In the genomic region with DNA sequence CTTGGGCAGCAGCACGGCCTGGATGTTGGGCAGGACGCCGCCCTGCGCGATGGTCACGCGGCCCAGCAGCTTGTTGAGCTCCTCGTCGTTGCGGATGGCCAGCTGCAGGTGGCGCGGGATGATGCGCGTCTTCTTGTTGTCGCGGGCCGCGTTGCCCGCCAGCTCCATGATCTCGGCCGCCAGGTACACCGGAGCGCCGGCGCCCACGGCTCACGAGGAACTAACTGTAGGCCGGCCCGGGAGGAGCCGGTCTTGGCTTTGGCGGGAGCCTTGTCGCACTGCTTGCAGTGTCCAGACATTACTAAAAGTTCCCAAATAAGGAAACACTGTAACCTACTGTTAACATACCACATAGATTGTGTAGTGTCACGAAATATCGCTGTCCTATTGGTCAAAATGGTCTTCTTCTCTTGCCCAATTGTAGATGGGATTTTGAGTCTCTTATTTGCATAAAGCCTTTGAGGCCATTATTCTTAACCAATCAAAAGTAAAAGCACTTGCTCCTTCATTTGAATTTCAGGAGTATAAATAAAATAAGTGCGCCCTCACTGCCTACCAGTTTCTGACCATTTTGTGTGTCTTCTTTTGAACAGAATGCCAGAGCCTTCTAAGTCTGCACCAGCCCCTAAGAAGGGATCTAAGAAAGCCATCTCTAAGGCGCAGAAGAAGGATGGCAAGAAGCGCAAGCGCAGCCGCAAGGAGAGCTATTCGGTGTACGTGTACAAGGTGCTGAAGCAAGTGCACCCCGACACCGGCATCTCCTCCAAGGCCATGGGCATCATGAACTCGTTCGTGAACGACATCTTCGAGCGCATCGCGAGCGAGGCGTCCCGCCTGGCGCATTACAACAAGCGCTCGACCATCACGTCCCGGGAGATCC, we compare ENCODE assay signal across 8 mouse cellular contexts. TPM values are rescaled to one million over a fixed set of nuclear protein-coding genes. Genes with fewer than 3 reads are reported as not detected.
DNase-seq lines count a peak whose midpoint lies in the region; ATAC-seq and TF ChIP-seq lines count a peak whose summit lies in the region.
"Not testable (repeated sequence)": the region's sequence is repeated elsewhere in the genome, so short reads cannot be mapped to it uniquely, and the experiment has no call there.

A gene (plus strand): TSS at position 534 of the 880 bp plus-strand sequence.

- peak; percentile 88 for ATAC-seq in heart, embryonic 11.5 days (replicated peaks; ENCODE audit: insufficient number of reproducible peaks, low FRiP score, low TSS enrichment)
- peak; percentile 90 for ATAC-seq in kidney, embryonic 15.5 days (replicated peaks; ENCODE audit: low FRiP score)
- peak; percentile 89 for ATAC-seq in limb, embryonic 15.5 days (ENCODE audit: insufficient number of reproducible peaks, low FRiP score, low TSS enrichment, low read depth)
- ATAC-seq in midbrain, postnatal 0 days (ENCODE audit: low FRiP score) = peak; percentile 92

- not testable (repeated sequence) for H3K9me3 ChIP-seq in heart, embryonic 11.5 days (replicated peaks; ENCODE audit: control insufficient read depth, low read length); kidney, embryonic 15.5 days (replicated peaks); limb, embryonic 15.5 days; midbrain, postnatal 0 days (ENCODE audit: low read length)

- H3K27ac ChIP-seq in bone marrow macrophage, adult 2 months (ENCODE audit: insufficient read depth, low read depth, low read length) = peak within 1 kb of the TSS; percentile 100
- H3K27ac ChIP-seq in embryonic fibroblast, embryonic 13.5 days (ENCODE audit: insufficient read depth, low read length) = peak within 1 kb of the TSS; percentile 99
- peak within 1 kb of the TSS; percentile 100 for H3K27ac ChIP-seq in heart, embryonic 11.5 days (ENCODE audit: low read depth, low read length)
- H3K27ac ChIP-seq in kidney, embryonic 15.5 days = peak within 1 kb of the TSS; percentile 100
- H3K27ac ChIP-seq in limb, embryonic 15.5 days = peak within 1 kb of the TSS; percentile 99
- peak within 1 kb of the TSS; percentile 85 for H3K27ac ChIP-seq in midbrain, postnatal 0 days (ENCODE audit: low read depth, low read length)

- not testable (repeated sequence) for H3K27me3 ChIP-seq in heart, embryonic 11.5 days (ENCODE audit: control insufficient read depth, insufficient read depth, low read length); kidney, embryonic 15.5 days; limb, embryonic 15.5 days; midbrain, postnatal 0 days (ENCODE audit: insufficient read depth, low read length)

- not testable (repeated sequence) for TF ChIP-seq POLR2A in bone marrow macrophage, adult 2 months (IDR thresholded peaks at IDR 0.05; ENCODE audit: borderline replicate concordance, low read depth, low read length)
- peak; percentile 90 for TF ChIP-seq POLR2A in embryonic fibroblast, embryonic 13.5 days (IDR thresholded peaks at IDR 0.05; ENCODE audit: low read depth, low read length)

- WGBS in heart, embryonic 11.5 days (ENCODE audit: insufficient replicate concordance) = under 1% methylated on average over 39 of the region's 58 CpGs
- WGBS in kidney, embryonic 15.5 days = under 1% methylated on average over 48 of the region's 58 CpGs
- under 1% methylated on average over 37 of the region's 58 CpGs for WGBS in limb, embryonic 15.5 days
- WGBS in midbrain, postnatal 0 days = under 1% methylated on average over 38 of the region's 58 CpGs

- peak; percentile 95 for DNase-seq in A20 (ENCODE audit: low read depth, low spot score)
- DNase-seq in midbrain, postnatal 0 days (ENCODE audit: low spot score) = peak; percentile 95
- DNase-seq in spleen, postnatal 14 days (ENCODE audit: low spot score in 2 of 2) = peak; percentile 54 to 56

- not testable (repeated sequence) for H3K36me3 ChIP-seq in heart, embryonic 11.5 days (ENCODE audit: control insufficient read depth, insufficient read depth, low read length); kidney, embryonic 15.5 days; limb, embryonic 15.5 days; midbrain, postnatal 0 days (ENCODE audit: insufficient read depth, low read length)

- peak within 1 kb of the TSS; percentile 73 for H3K4me3 ChIP-seq in bone marrow macrophage, adult 2 months (ENCODE audit: insufficient read depth, low read length)
- peak within 1 kb of the TSS; percentile 40 for H3K4me3 ChIP-seq in embryonic fibroblast, embryonic 13.5 days (ENCODE audit: insufficient read depth, low read length)
- peak within 1 kb of the TSS; percentile 37 for H3K4me3 ChIP-seq in heart, embryonic 11.5 days (ENCODE audit: low read depth, low read length)
- peak within 1 kb of the TSS; percentile 52 for H3K4me3 ChIP-seq in kidney, embryonic 15.5 days (replicated peaks)
- peak within 1 kb of the TSS; percentile 45 for H3K4me3 ChIP-seq in limb, embryonic 15.5 days
- peak within 1 kb of the TSS; percentile 37 for H3K4me3 ChIP-seq in midbrain, postnatal 0 days (ENCODE audit: low read depth, low read length)

- H3K9ac ChIP-seq in heart, embryonic 11.5 days (ENCODE audit: low read depth, low read length) = peak within 1 kb of the TSS; percentile 80
- H3K9ac ChIP-seq in kidney, embryonic 15.5 days = peak within 1 kb of the TSS; percentile 60
- peak within 1 kb of the TSS; percentile 21; the same call in 1 of the 2 replicates for H3K9ac ChIP-seq in limb, embryonic 15.5 days
- H3K9ac ChIP-seq in midbrain, postnatal 0 days (replicated peaks; ENCODE audit: low read length, poor library complexity, severe bottlenecking) = not testable (repeated sequence)

- peak within 1 kb of the TSS; percentile 71 for H3K4me2 ChIP-seq in heart, embryonic 11.5 days
- H3K4me2 ChIP-seq in kidney, embryonic 15.5 days = peak within 1 kb of the TSS; percentile 66
- H3K4me2 ChIP-seq in limb, embryonic 15.5 days = peak within 1 kb of the TSS; percentile 54
- H3K4me2 ChIP-seq in midbrain, postnatal 0 days (ENCODE audit: low read depth, low read length, poor library complexity, severe bottlenecking) = peak within 1 kb of the TSS; percentile 69

- H3K4me1 ChIP-seq in bone marrow macrophage, adult 2 months (ENCODE audit: control insufficient read depth, insufficient read depth, low read length) = peaks cover 20% of the 10 kb centered on the region
- peaks cover 12% of the 10 kb centered on the region for H3K4me1 ChIP-seq in embryonic fibroblast, embryonic 13.5 days (ENCODE audit: control insufficient read depth, insufficient read depth, low read length)
- H3K4me1 ChIP-seq in heart, embryonic 11.5 days (ENCODE audit: control insufficient read depth, insufficient read depth, low read length); limb, embryonic 15.5 days; midbrain, postnatal 0 days (ENCODE audit: insufficient read depth, low read length): not testable (repeated sequence)
- peaks cover 24% of the 10 kb centered on the region for H3K4me1 ChIP-seq in kidney, embryonic 15.5 days

- not testable (repeated sequence) for TF ChIP-seq CTCF in bone marrow macrophage, adult 2 months (IDR thresholded peaks at IDR 0.05; ENCODE audit: low read depth, low read length); embryonic fibroblast, embryonic 13.5 days (IDR thresholded peaks at IDR 0.05; ENCODE audit: borderline replicate concordance, insufficient read depth, low read length); midbrain, postnatal 0 days (IDR thresholded peaks at IDR 0.05)

RNA-seq across cellular contexts. Expression of the gene that starts here (rescaled TPM):
- 1.3 TPM in 1 of 2 replicates, not detected in the other for polyA plus RNA-seq in bone marrow macrophage, adult 2 months (2012; ENCODE audit: insufficient read depth, insufficient read length, missing spikeins)
- 4.2 and 5.7 TPM in 2 replicates for polyA plus RNA-seq in embryonic fibroblast, embryonic 13.5 days (2011; ENCODE audit: insufficient read length, low read depth, missing spikeins)
- polyA plus RNA-seq in heart, embryonic 11.5 days (2014; fragmentation: Nextera tagmentation; extraction: Ambion mirVana) = 1.2 and 2.7 TPM in 2 replicates
- 3.8 and 4.5 TPM in 2 replicates for polyA plus RNA-seq in kidney, embryonic 15.5 days (2015; fragmentation: Nextera tagmentation; extraction: Ambion mirVana)
- polyA plus RNA-seq in limb, embryonic 15.5 days (2015; fragmentation: Nextera tagmentation; extraction: Ambion mirVana) = 2.0 and 2.1 TPM in 2 replicates
- 491 and 821 TPM in 2 replicates for total RNA-seq in midbrain, postnatal 0 days (2014; rRNA removed)
- polyA plus RNA-seq in midbrain, postnatal 0 days (2015; fragmentation: Nextera tagmentation; extraction: Ambion mirVana) = 0.61 TPM in 1 of 2 replicates, not detected in the other

Comparison
In these comparisons a context has a peak if more than half of its experiments do, and no peak if none do; other contexts are left out.
1. Peak in every context shown above with its lines: DNase-seq, ATAC-seq, H3K4me3 ChIP-seq and H3K27ac ChIP-seq.